Comparison of ENCODE assay signal across 13 mouse cellular contexts in the genomic region with DNA sequence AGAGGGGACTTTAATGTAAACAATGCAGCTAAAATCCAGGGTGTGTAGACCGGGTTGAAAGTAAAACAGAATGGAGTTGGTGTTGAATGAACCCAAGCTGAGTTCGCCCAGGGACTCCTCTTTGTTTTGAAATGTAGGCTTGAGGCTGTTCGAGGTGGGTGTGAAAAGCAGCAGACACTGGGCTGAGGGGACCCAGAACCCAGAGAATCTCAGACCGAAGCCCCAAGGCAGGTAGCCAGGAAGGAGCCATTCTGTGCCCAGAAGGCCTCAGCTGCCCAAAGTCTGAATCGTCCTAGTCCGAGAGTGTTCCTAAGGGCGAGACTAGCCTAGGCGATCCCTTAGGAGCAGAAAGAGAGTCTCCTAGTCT. TPM values are rescaled to one million over a fixed set of nuclear protein-coding genes. Genes with fewer than 3 reads are reported as not detected.
A peak's percentile ranks its signal among the peaks of the same experiment; 100 is the strongest.
DNase-seq lines count a peak whose midpoint lies in the region; ATAC-seq lines count a peak whose summit lies in the region.
"Had no signal": no experiment of that assay in that cellular context is flagged by ENCODE, and none has a peak within 500 bp of the region (broad histone marks: within the 10 kb centered on the region; RNA-seq: fewer than 3 reads in every experiment).

No protein-coding gene starts in this region.

- no peaks in the 10 kb centered on the region for H3K9me3 ChIP-seq in heart, embryonic 13.5 days
- no peaks in the 10 kb centered on the region for H3K9me3 ChIP-seq in intestine, embryonic 14.5 days (ENCODE audit: control insufficient read depth, low read length)
- no peaks in the 10 kb centered on the region for H3K9me3 ChIP-seq in stomach, embryonic 15.5 days

- no peak for ATAC-seq in heart, embryonic 13.5 days (ENCODE audit: extremely low read depth, insufficient number of reproducible peaks, low FRiP score, low TSS enrichment)
- no peak for ATAC-seq in intestine, embryonic 14.5 days (replicated peaks; ENCODE audit: low FRiP score, low TSS enrichment, low read depth)
- no peak for ATAC-seq in stomach, embryonic 15.5 days (ENCODE audit: insufficient read depth, low FRiP score, low read depth)
- ATAC-seq: inflammation-experienced regulatory T-cells, adult 6 months; midbrain, embryonic 16.5 days had no signal

- H3K4me2 ChIP-seq in heart, embryonic 13.5 days, result no peak overlapping the region
- H3K4me2 ChIP-seq in intestine, embryonic 14.5 days (ENCODE audit: low read length), result peak overlapping the region; percentile 70
- H3K4me2 ChIP-seq in stomach, embryonic 15.5 days, result peak overlapping the region; percentile 67

- H3K4me3 ChIP-seq in heart, embryonic 13.5 days, result peak overlapping the region; percentile 40; the same call in 1 of the 2 replicates
- peak overlapping the region; percentile 45 for H3K4me3 ChIP-seq in intestine, embryonic 14.5 days (ENCODE audit: low read depth, low read length)
- peak overlapping the region; percentile 48 for H3K4me3 ChIP-seq in stomach, embryonic 15.5 days (replicated peaks)

- no peak overlapping the region for H3K27ac ChIP-seq in heart, embryonic 13.5 days (replicated peaks)
- H3K27ac ChIP-seq in intestine, embryonic 14.5 days (ENCODE audit: low read depth), result no peak overlapping the region
- no peak overlapping the region for H3K27ac ChIP-seq in stomach, embryonic 15.5 days

- peaks cover 60% of the 10 kb centered on the region for H3K4me1 ChIP-seq in heart, embryonic 13.5 days
- H3K4me1 ChIP-seq in intestine, embryonic 14.5 days (replicated peaks; ENCODE audit: control insufficient read depth, insufficient read depth, low read length), result peaks cover 24% of the 10 kb centered on the region
- peaks cover 57% of the 10 kb centered on the region for H3K4me1 ChIP-seq in stomach, embryonic 15.5 days

- H3K27me3 ChIP-seq in heart, embryonic 13.5 days (replicated peaks), result peaks cover 99% of the 10 kb centered on the region
- H3K27me3 ChIP-seq in intestine, embryonic 14.5 days (replicated peaks; ENCODE audit: control insufficient read depth, insufficient read depth, low read length), result peaks cover 87% of the 10 kb centered on the region
- H3K27me3 ChIP-seq in stomach, embryonic 15.5 days (replicated peaks), result peaks cover 58% of the 10 kb centered on the region

- DNase-seq in heart, adult 18-20 months, result no peak
- peak; percentile 40 for DNase-seq in retina, embryonic 14.5 days (ENCODE audit: low spot score)
- DNase-seq in retina, postnatal 1 day, result no peak
- no peak for DNase-seq in intestine, embryonic 14.5 days (ENCODE audit: low spot score)
- DNase-seq in frontal cortex, postnatal 10 days (ENCODE audit: low spot score in 2 of 2), result no peak
- DNase-seq in right cerebral cortex, postnatal 4 days, result no peak
- DNase-seq: lung, adult 18-20 months; right cerebral cortex, postnatal 14 days had no signal

- 18% methylated on average over 8 of the region's 8 CpGs for WGBS in heart, embryonic 13.5 days
- WGBS in intestine, embryonic 14.5 days, result 24% methylated on average over 8 of the region's 8 CpGs
- WGBS in stomach, embryonic 15.5 days, result 35% methylated on average over 8 of the region's 8 CpGs

- H3K36me3 ChIP-seq in heart, embryonic 13.5 days, result no peaks in the 10 kb centered on the region
- H3K36me3 ChIP-seq in intestine, embryonic 14.5 days (ENCODE audit: control insufficient read depth, insufficient read depth, low read length), result no peaks in the 10 kb centered on the region
- H3K36me3 ChIP-seq in stomach, embryonic 15.5 days, result no peaks in the 10 kb centered on the region

- H3K9ac ChIP-seq in heart, embryonic 13.5 days, result no peak overlapping the region
- peak overlapping the region; percentile 62 for H3K9ac ChIP-seq in intestine, embryonic 14.5 days (ENCODE audit: low read length)
- H3K9ac ChIP-seq in stomach, embryonic 15.5 days, result no peak overlapping the region

RNA-seq across cellular contexts. Expression of a gene that starts 4.8 kb away (rescaled TPM):
- 0.17 and 0.74 TPM in 2 replicates for polyA plus RNA-seq in heart, embryonic 13.5 days (2015; fragmentation: Nextera tagmentation; extraction: Ambion mirVana)
- total RNA-seq in heart, adult 18-20 months (2021), result not detected
- 6.1 and 6.7 TPM in 2 replicates for polyA plus RNA-seq in intestine, embryonic 14.5 days (2014; fragmentation: Nextera tagmentation; extraction: Ambion mirVana)
- 5.7 and 8.1 TPM in 2 replicates for polyA plus RNA-seq in stomach, embryonic 15.5 days (2015; fragmentation: Nextera tagmentation; extraction: Ambion mirVana)
- total RNA-seq: layer of hippocampus, postnatal 25 days had no signal
- polyA plus RNA-seq: inflammation-experienced regulatory T-cells, adult 6 months had no signal

RNA-seq across cellular contexts. Expression of a gene that starts 31.3 kb away (rescaled TPM):
- 286 and 325 TPM in 2 replicates for polyA plus RNA-seq in heart, embryonic 13.5 days (2015; fragmentation: Nextera tagmentation; extraction: Ambion mirVana)
- 1,000 to 10,000 TPM; 1,027 to 1,034 TPM for total RNA-seq in heart, adult 18-20 months (2021)
- 222 and 225 TPM in 2 replicates for polyA plus RNA-seq in intestine, embryonic 14.5 days (2014; fragmentation: Nextera tagmentation; extraction: Ambion mirVana)
- polyA plus RNA-seq in stomach, embryonic 15.5 days (2015; fragmentation: Nextera tagmentation; extraction: Ambion mirVana), result 247 and 265 TPM in 2 replicates
